Mouse (Mus musculus) bone marrow, adult 2 months (tissue): ENCODE results near the gene Ccdc183. TPM values are rescaled to one million over a fixed set of nuclear protein-coding genes. Genes with fewer than 3 reads are reported as not detected.
A peak's percentile ranks its signal among the peaks of the same experiment; 100 is the strongest.

Experiments
- H3K27ac ChIP-seq: fragments of 200-500 bp; 2 replicates; pipeline ENCODE4 v1.5.1; 2012; ENCODE audit warnings: low read depth, mild to moderate bottlenecking, control low read depth, inconsistent platforms, low read length; ENCODE audit not compliant: control insufficient read depth, poor library complexity, insufficient read depth
- H3K4me1 ChIP-seq: fragments of 200-500 bp; 2 replicates; pipeline ENCODE4 v1.6.1; 2011; ENCODE audit warnings: low read length; ENCODE audit not compliant: control insufficient read depth, insufficient read depth
- H3K4me3 ChIP-seq: fragments of 200-500 bp; replicated peaks from 2 replicates; pipeline ENCODE3; 2011; ENCODE audit warnings: mild to moderate bottlenecking, low read depth, low read length, control low read depth; ENCODE audit not compliant: control insufficient read depth
- CTCF ChIP-seq: fragments of 200-500 bp; IDR thresholded peaks from 2 replicates; pipeline ENCODE4 v1.5.1; 2011; ENCODE audit warnings: low read length, control low read depth; ENCODE audit not compliant: control insufficient read depth, insufficient read depth
- POLR2A ChIP-seq: fragments of 200-500 bp; IDR thresholded peaks from 2 replicates; pipeline ENCODE4 v1.6.1; 2011; ENCODE audit warnings: low read depth, mild to moderate bottlenecking, control low read depth, low read length, borderline replicate concordance; ENCODE audit not compliant: control insufficient read depth
- WGBS: fragments of 180-500 bp; shearing (Covaris S2); methylation state at CpG from one replicate; pipeline ENCODE4 v1.1.7; 2018; 5-methylcytosine and 5-hydroxymethylcytosine counted together
- polyA plus RNA-seq: library from polyadenylated mRNA; stranded (reverse); fragments of >200 nt; gene quantifications from 2 replicates; pipeline ENCODE4 v1.2.4, GENCODE M21; 2011; ENCODE audit warnings: low replicate concordance; ENCODE audit not compliant: missing spikeins, insufficient read depth, insufficient read length

Ccdc183 gene
- polyA plus RNA-seq, 1 experiment: not detected

DNA sequence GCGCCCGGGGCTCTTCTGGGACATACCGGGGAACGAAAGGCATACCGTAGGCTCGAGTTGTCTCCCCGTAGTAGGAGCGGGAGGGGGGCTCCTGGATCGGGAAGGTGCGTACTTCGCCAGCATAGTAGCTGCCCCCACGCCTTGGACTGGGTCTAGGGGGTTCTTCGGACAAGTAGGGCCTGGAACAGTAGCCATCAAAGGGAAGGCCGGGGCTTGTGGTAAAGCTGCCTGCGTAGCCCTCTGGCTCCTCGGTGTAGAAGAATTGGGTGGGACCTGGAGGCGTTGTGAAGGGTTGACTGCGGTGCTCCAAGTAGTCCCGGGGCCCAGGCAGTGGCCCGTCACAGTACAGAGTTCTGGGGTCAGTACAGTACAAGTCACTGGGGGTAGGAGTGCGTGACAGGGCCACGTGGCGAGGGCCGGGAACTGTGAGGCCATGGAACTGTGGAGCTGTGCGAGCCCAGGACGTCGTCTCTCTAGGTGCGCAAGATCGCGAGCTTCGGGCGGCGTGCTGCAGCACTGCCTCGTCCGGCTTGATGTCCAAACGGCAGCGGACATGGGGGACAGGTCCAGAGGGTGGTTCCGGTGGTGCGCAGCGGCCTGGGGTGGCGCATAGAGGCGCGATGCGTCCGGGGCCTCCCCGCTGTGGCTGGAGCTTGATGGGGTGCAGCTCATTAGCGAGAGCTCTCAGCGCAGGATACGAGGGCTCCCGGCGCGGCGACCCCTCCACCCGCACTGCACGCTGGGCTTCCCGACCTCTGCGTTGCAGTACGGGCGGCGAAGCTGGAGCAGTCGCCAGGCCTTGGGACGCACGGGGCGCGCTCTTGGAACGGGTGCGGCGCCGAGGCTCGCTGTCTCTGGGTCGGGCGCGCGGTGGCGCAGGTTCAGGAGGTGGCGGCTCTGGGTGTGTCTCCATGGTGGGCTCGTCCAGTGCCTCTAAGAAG, 38.4 kb downstream of the Ccdc183 start:
- peaks cover 4% of the 10 kb centered on the region for H3K4me1 ChIP-seq
- TF ChIP-seq CTCF (no peak), POLR2A (no peak)
- 8% methylated on average over 77 of the region's 77 CpGs for WGBS
- no peak overlapping the region; the same call in 1 of the 2 replicates for H3K27ac ChIP-seq
- no peak overlapping the region for H3K4me3 ChIP-seq

GRCm38 (mm10) chr2:25577951-25578795, 39.3 kb downstream of the Ccdc183 start:
- H3K4me3 ChIP-seq: no peak overlapping the region
- no peak overlapping the region for H3K27ac ChIP-seq
- H3K4me1 ChIP-seq: peaks cover 4% of the 10 kb centered on the region
- TF ChIP-seq CTCF: no peak
- no peak for TF ChIP-seq POLR2A
- 5% methylated on average over 75 of the region's 75 CpGs for WGBS

DNA sequence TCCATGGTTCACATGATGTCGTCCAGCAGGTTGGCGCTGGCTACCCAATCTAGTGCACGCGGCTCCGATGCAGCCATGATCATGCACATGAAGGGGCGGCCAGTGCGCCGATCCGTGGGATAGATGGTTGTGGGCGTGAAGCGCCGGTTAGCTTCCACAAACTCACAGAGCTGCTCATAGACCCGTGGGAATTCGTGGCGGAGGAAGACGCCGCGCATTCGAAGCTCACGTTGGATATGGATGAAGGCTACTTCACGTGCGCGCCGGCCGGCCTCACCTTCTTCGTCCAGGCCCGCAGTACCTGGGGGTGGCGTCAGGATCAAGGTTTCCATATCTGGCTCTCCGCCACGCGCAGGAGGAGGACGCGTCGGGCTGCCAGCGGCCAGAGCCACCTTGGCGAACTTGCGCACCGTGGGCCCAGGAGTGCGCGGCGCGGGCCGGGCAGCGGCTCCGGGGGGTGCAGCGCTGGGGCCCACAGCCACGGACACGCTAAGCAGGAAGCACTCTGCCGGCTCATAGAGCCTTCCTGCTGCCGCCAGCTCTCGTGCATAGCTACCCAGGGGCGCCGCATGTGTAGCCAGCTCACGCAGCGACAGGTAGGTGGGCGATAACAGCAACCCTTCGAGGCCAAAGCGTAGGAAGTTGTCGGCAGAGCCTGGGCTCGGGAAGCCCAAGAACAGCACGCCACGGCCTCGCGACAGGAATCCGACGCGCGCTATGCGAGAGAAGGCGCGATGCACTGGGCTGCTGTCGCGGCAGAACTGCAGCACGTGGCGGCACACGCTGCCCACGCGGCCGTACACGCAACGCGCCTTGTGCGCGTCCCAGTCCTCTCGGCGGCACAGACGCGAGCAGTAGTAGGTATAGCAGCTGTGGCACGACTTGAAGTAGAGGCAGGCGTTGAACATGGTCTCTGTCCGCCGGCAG, 40.2 kb downstream of the Ccdc183 start:
- WGBS: 29% methylated on average over 92 of the region's 92 CpGs

GRCm38 (mm10) chr2:25576028-25576850, 41.2 kb downstream of the Ccdc183 start:
- Histone ChIP-seq H3K27ac (no peak overlapping the region), H3K4me1 (peaks cover 4% of the 10 kb centered on the region), H3K4me3 (no peak overlapping the region)
- no peak for TF ChIP-seq POLR2A
- 83% methylated on average over 16 of the region's 16 CpGs for WGBS

More for the DNA sequence above, 40.2 kb downstream of the Ccdc183 start:
- no peak for TF ChIP-seq CTCF
- no peak for TF ChIP-seq POLR2A
- H3K27ac ChIP-seq: no peak overlapping the region
- peaks cover 4% of the 10 kb centered on the region for H3K4me1 ChIP-seq
- H3K4me3 ChIP-seq: no peak overlapping the region

- peak overlapping the region; percentile 29 for H3K4me3 ChIP-seq
Observed at GRCm38 (mm10) chr2:25575432-25576027, 41.9 kb downstream of the Ccdc183 start.

GRCm38 (mm10) chr2:25574579-25575431, 42.7 kb downstream of the Ccdc183 start, which contains the start of the genes Mamdc4 and Phpt1:
TSS of gene Mamdc4 (minus strand) at chr2:25574845.
TSS of gene Phpt1 (minus strand) at chr2:25575224.
- TF ChIP-seq POLR2A (peak; percentile 59; the same call in 1 of the 2 replicates), CTCF (no peak)
- Histone ChIP-seq H3K27ac (peak within 1 kb of the TSS; percentile 46), H3K4me1 (peaks cover 4% of the 10 kb centered on the region), H3K4me3 (peak within 1 kb of the TSS; percentile 83)
- WGBS: under 1% methylated on average over 41 of the region's 45 CpGs

More at GRCm38 (mm10) chr2:25575432-25576027, 41.9 kb downstream of the Ccdc183 start:
- Histone ChIP-seq H3K27ac (no peak overlapping the region; the same call in 1 of the 2 replicates), H3K4me1 (peaks cover 4% of the 10 kb centered on the region)
- WGBS: 18% methylated on average over 21 of the region's 21 CpGs
- TF ChIP-seq POLR2A: no peak; the same call in 1 of the 2 replicates
- TF ChIP-seq CTCF: no peak
